8 mouse cellular contexts compared by ENCODE assay signal in genomic region chr19:31763951-31764800, GRCm38 (mm10). TPM values are rescaled to one million over a fixed set of nuclear protein-coding genes. Genes with fewer than 3 reads are reported as not detected.
DNase-seq lines count a peak whose midpoint lies in the region; ATAC-seq and TF ChIP-seq lines count a peak whose summit lies in the region.

No protein-coding gene starts in this region.

- no peak overlapping the region for H3K27ac ChIP-seq in forebrain, embryonic 13.5 days
- H3K27ac ChIP-seq in testis, adult 2 months (ENCODE audit: control insufficient read depth, insufficient read depth, low read depth, low read length): no peak overlapping the region

- intact Hi-C loops in heart, postnatal 25 days (cut with DNase I): loop anchor here (10.0 kb wide), 3 partner anchors 201 to 1519 kb away; partner anchors contain the start of gene Cstf2t

- DNase-seq in CD4-positive, CD25-positive, alpha-beta regulatory T cell, adult 2 months (ENCODE audit: low read depth, low spot score): peak; percentile 26
- peak; percentile 54 for DNase-seq in ZHBTc4 (ENCODE audit: low read depth, low spot score)
- peak; percentile 41 for DNase-seq in heart, postnatal 25 days (ENCODE audit: low spot score)
- peak; percentile 70 to 75 for DNase-seq in kidney, postnatal 4 days

- peak overlapping the region; percentile 63 for H3K9ac ChIP-seq in forebrain, embryonic 13.5 days

- H3K27me3 ChIP-seq in forebrain, embryonic 13.5 days: peaks cover 54% of the 10 kb centered on the region
- no peaks in the 10 kb centered on the region for H3K27me3 ChIP-seq in megakaryocyte, embryonic 14.5 days (replicated peaks)
- no peaks in the 10 kb centered on the region; the same call in 1 of the 2 replicates for H3K27me3 ChIP-seq in testis, adult 2 months (ENCODE audit: control insufficient read depth, insufficient read depth, low read length)

- H3K4me1 ChIP-seq in forebrain, embryonic 13.5 days: peaks cover 29% of the 10 kb centered on the region
- H3K4me1 ChIP-seq in megakaryocyte, embryonic 14.5 days: peaks cover 49% of the 10 kb centered on the region
- H3K4me1 ChIP-seq in testis, adult 2 months (ENCODE audit: control insufficient read depth, insufficient read depth, low read length): peaks cover 8% of the 10 kb centered on the region

- H3K9me3 ChIP-seq in forebrain, embryonic 13.5 days (replicated peaks): no peaks in the 10 kb centered on the region
- no peaks in the 10 kb centered on the region for H3K9me3 ChIP-seq in megakaryocyte, embryonic 14.5 days

- WGBS in forebrain, embryonic 13.5 days: under 1% methylated on average over 55 of the region's 56 CpGs

- TF ChIP-seq CTCF in testis, adult 2 months (IDR thresholded peaks at IDR 0.05; ENCODE audit: control insufficient read depth, insufficient read depth, insufficient replicate concordance, low read depth, low read length): no peak

- H3K36me3 ChIP-seq in forebrain, embryonic 13.5 days (ENCODE audit: poor library complexity, severe bottlenecking): no peaks in the 10 kb centered on the region
- H3K36me3 ChIP-seq in megakaryocyte, embryonic 14.5 days (replicated peaks; ENCODE audit: low read length): no peaks in the 10 kb centered on the region
- no peaks in the 10 kb centered on the region for H3K36me3 ChIP-seq in testis, adult 2 months (ENCODE audit: control insufficient read depth, insufficient read depth, low read length)

- peak overlapping the region; percentile 96 for H3K4me2 ChIP-seq in forebrain, embryonic 13.5 days

- no peak for ATAC-seq in CD4-positive, CD25-positive, alpha-beta regulatory T cell, adult 4 months
- ATAC-seq in forebrain, embryonic 13.5 days: peak; percentile 63

- peak overlapping the region; percentile 53 for H3K4me3 ChIP-seq in forebrain, embryonic 13.5 days
- H3K4me3 ChIP-seq in megakaryocyte, embryonic 14.5 days (replicated peaks): peak overlapping the region; percentile 91
- peak overlapping the region; percentile 73 for H3K4me3 ChIP-seq in testis, adult 2 months (ENCODE audit: control insufficient read depth, low read depth, low read length)

- no peak for TF ChIP-seq POLR2A in testis, adult 2 months (IDR thresholded peaks at IDR 0.05; ENCODE audit: control insufficient read depth, low read depth, low read length)

RNA-seq across cellular contexts. Expression of gene Prkg1, which starts 0.7 kb away (rescaled TPM):
- polyA plus RNA-seq in CD4-positive, CD25-positive, alpha-beta regulatory T cell, adult 4 months (2017; shearing (Covaris generic)): under 1 TPM in 1 of 2 experiments, not detected in 1; 0.39 TPM
- polyA plus RNA-seq in forebrain, embryonic 13.5 days (2015; fragmentation: Nextera tagmentation; extraction: Ambion mirVana): 1.3 and 1.8 TPM in 2 replicates
- total RNA-seq in heart, postnatal 25 days (2021): 10 to 100 TPM; 12.2 to 14.8 TPM
- 0.58 and 1.1 TPM in 2 replicates for polyA plus RNA-seq in megakaryocyte, embryonic 14.5 days (2012; ENCODE audit: insufficient read depth, low replicate concordance)
- 63.0 and 82.5 TPM in 2 replicates for polyA plus RNA-seq in testis, adult 2 months (2012; rRNA removed)

Comparison
In these comparisons a context has a peak if more than half of its experiments do, and no peak if none do; other contexts are left out.
1. RNA of gene Prkg1, which starts 0.7 kb away (polyA plus RNA-seq): 63.0 to 82.5 TPM in testis, adult 2 months; 1.3 to 1.8 TPM in forebrain, embryonic 13.5 days, 0.58 to 1.1 TPM in megakaryocyte, embryonic 14.5 days and 0.39 TPM in CD4-positive, CD25-positive, alpha-beta regulatory T cell, adult 4 months; every median in the first group is over 10 times any median in the second.
2. Peak in every context shown above with its lines, with median percentiles within 50 percentile points of each other: DNase-seq and H3K4me3 ChIP-seq.